Mouse (Mus musculus): ENCODE measurements around the gene Taok3. TPM values are rescaled to one million over a fixed set of nuclear protein-coding genes. Genes with fewer than 3 reads are reported as not detected.

Taok3 gene
- 18.2 and 19.9 TPM in 2 replicates for polyA plus RNA-seq (2012; rRNA removed)

GRCm38 (mm10) chr5:117119777-117120488 lies at the start of gene Taok3:
TSS of gene Taok3 (plus strand) at chr5:117120129.

GRCm38 (mm10) chr5:117115836-117116366 lies 4.0 kb upstream of the Taok3 start, which contains the start of gene Suds3:
TSS of gene Suds3 (minus strand) at chr5:117116113.

GRCm38 (mm10) chr5:117286831-117287822 lies 167.2 kb downstream of the Taok3 start, which contains the start of gene Pebp1:
TSS of gene Pebp1 (minus strand) at chr5:117287625.

GRCm38 (mm10) chr5:117318741-117319629 lies 199.1 kb downstream of the Taok3 start, which contains the start of gene Vsig10:
TSS of gene Vsig10 (plus strand) at chr5:117319083.

Other genes with a start within 250 kb of the Taok3 start
- gene Suds3, start 4.0 kb upstream of the Taok3 start, polyA plus RNA-seq (2012; rRNA removed): 23.0 and 25.8 TPM in 2 replicates
- 142 and 163 TPM in 2 replicates for gene Pebp1, start 167.5 kb downstream of the Taok3 start, polyA plus RNA-seq (2012; rRNA removed)
- gene Vsig10, start 199.0 kb downstream of the Taok3 start, polyA plus RNA-seq (2012; rRNA removed): 0.92 and 1.2 TPM in 2 replicates
- gene Wsb2, start 237.2 kb downstream of the Taok3 start, polyA plus RNA-seq (2012; rRNA removed): 12.0 and 14.8 TPM in 2 replicates

All from liver, embryonic 14 days (tissue).